Mouse (Mus musculus) thymus, postnatal 25 days (tissue): Measurements from ENCODE around the gene Cib4.

ENCODE experiments used
- DNase-seq: peaks from one replicate; pipeline ENCODE4 v3.0.0; 2022

Gene Cib4

GRCm38 (mm10) chr5:30568479-30568878, 22.8 kb upstream of the Cib4 start:
- no peak for DNase-seq

- DNase-seq: no peak
These were observed 14.4 kb upstream of the Cib4 start for GRCm38 (mm10) chr5:30559986-30560493.

GRCm38 (mm10) chr5:30559421-30559820, 13.8 kb upstream of the Cib4 start:
- DNase-seq: no peak

- no peak for DNase-seq
These were observed 10.6 kb upstream of the Cib4 start for GRCm38 (mm10) chr5:30556284-30556683.

- no peak for DNase-seq
These were observed 9.3 kb upstream of the Cib4 start for GRCm38 (mm10) chr5:30554981-30555380.

- no peak for DNase-seq
These were observed 8.3 kb upstream of the Cib4 start for GRCm38 (mm10) chr5:30553936-30554335.

- DNase-seq: no peak
These were observed 6.4 kb upstream of the Cib4 start for GRCm38 (mm10) chr5:30552006-30552405.

GRCm38 (mm10) chr5:30551022-30551638, 5.5 kb upstream of the Cib4 start:
- no peak for DNase-seq

GRCm38 (mm10) chr5:30550334-30551021, 4.8 kb upstream of the Cib4 start:
- DNase-seq: no peak

- no peak for DNase-seq
These were observed 3.0 kb upstream of the Cib4 start for GRCm38 (mm10) chr5:30548681-30549080.

GRCm38 (mm10) chr5:30536051-30536570, 9.5 kb downstream of the Cib4 start:
- no peak for DNase-seq

- DNase-seq: no peak
These were observed 11.0 kb downstream of the Cib4 start for GRCm38 (mm10) chr5:30534637-30535036.

GRCm38 (mm10) chr5:30528906-30529305, 16.7 kb downstream of the Cib4 start:
- no peak for DNase-seq

- no peak for DNase-seq
These were observed 18.5 kb downstream of the Cib4 start for GRCm38 (mm10) chr5:30527129-30527528.

- no peak for DNase-seq
These were observed 19.5 kb downstream of the Cib4 start for GRCm38 (mm10) chr5:30525920-30526836.

GRCm38 (mm10) chr5:30524213-30524612, 21.4 kb downstream of the Cib4 start:
- no peak for DNase-seq

GRCm38 (mm10) chr5:30523131-30523530, 22.5 kb downstream of the Cib4 start:
- no peak for DNase-seq

GRCm38 (mm10) chr5:30522406-30522805, 23.2 kb downstream of the Cib4 start:
- no peak for DNase-seq

GRCm38 (mm10) chr5:30520214-30520732, 25.4 kb downstream of the Cib4 start:
- no peak for DNase-seq

GRCm38 (mm10) chr5:30519494-30519893, 26.1 kb downstream of the Cib4 start:
- no peak for DNase-seq

- DNase-seq: no peak
These were observed 27.1 kb downstream of the Cib4 start for GRCm38 (mm10) chr5:30518547-30518946.

- no peak for DNase-seq
These were observed 27.5 kb downstream of the Cib4 start for GRCm38 (mm10) chr5:30518108-30518507.

GRCm38 (mm10) chr5:30516376-30516775, 29.3 kb downstream of the Cib4 start:
- peak; percentile 43 for DNase-seq
